Mouse (Mus musculus) liver, postnatal 0 days (tissue): ENCODE measurements around the gene H1f0.

Source experiments
- CTCF ChIP-seq: sonication (generic); IDR thresholded peaks from 2 replicates; pipeline ENCODE4 v1.5.1; 2016; ENCODE audit warnings: antibody characterized with exemption, low read depth
- EP300 ChIP-seq: IDR thresholded peaks from 2 replicates; pipeline ENCODE4 v1.6.1; 2016; ENCODE audit warnings: antibody characterized with exemption, low read depth, mild to moderate bottlenecking

DNA sequence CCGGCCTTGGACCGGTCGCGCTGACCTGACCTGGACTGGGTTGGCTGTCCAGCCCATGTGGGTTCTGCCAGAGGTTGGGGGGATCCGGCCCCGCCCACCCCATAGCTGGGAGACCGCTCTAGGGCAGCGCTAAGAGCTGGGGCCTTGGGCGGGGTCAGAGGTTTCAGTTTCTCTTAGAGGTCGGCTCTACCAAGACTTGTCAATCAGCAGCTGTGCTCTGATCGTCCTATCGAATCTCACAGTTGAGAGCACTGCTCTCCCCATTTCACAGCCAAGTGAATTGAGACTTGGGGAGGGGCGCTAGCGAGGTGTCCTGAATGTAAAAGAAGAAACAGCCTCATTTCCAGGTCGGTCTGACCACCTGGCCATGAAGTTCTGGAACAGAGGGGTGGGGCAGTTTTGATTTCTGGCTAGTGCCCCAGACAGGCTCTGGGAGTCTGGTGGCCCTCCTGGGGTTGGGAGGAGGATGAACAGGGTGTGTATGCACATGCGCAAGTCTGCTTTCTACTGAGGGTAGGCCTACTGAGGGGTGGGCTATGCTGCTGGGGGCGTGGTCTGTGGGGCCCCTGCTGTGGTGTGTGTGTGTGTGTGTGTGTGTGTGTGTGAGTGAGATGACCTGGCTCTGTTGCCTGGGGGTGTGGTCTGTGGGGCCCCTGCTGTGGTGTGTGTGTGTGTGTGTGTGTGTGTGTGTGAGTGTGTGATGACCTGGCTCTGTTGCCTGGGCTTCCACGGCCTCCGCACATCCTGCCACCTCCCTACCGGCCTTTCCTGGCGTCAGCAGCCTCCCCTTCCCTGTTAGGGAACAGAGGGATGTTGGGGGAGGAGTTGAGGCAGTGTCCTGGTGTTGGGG, 44.6 kb upstream of the H1f0 start:
- TF ChIP-seq EP300 (no peak), CTCF (no peak)
